32 mouse cellular contexts compared by ENCODE assay signal in the genomic region with DNA sequence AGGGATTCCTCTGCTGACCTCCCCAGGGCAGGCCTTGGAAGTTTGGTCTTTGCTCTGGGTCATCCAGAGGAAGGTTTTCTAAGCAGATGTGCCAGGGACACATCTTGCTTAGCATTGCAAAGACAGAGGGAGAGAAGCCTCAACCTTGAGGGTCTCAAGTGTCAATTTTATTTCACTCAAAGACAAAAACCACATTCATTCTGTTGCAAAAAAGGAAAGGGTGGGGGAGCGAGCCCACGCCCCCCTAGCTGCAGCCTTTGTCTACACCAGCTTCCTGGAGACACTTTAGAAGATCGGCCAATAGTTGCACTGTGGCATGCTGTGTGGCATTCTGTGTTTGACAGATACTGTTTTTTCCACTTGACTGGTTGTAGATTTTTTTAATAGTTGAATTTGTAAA.
A peak's percentile ranks its signal among the peaks of the same experiment; 100 is the strongest.
DNase-seq lines count a peak whose midpoint lies in the region; ATAC-seq and TF ChIP-seq lines count a peak whose summit lies in the region.
"Had no signal": no experiment of that assay in that cellular context is flagged by ENCODE, and none has a peak within 500 bp of the region (broad histone marks: within the 10 kb centered on the region; RNA-seq: fewer than 3 reads in every experiment).

No protein-coding gene starts in this region.

- H3K4me1 ChIP-seq in heart, embryonic 13.5 days, result peaks cover 47% of the 10 kb centered on the region
- H3K4me1 ChIP-seq in E14TG2a.4 (replicated peaks; ENCODE audit: low read depth, low read length), result peaks cover 79% of the 10 kb centered on the region

- no peak overlapping the region for H3K27ac ChIP-seq in heart, embryonic 13.5 days (replicated peaks)
- H3K27ac ChIP-seq: embryonic facial prominence, embryonic 13.5 days; gastrocnemius, adult 2 months; heart, embryonic 10.5 days; kidney, postnatal 0 days; limb, embryonic 13.5 days; liver, embryonic 12.5 days; midbrain, embryonic 13.5 days had no signal

- WGBS in heart, embryonic 13.5 days, result 69% methylated on average over 3 of the region's 3 CpGs

- H3K36me3 ChIP-seq in heart, embryonic 13.5 days, result no peaks in the 10 kb centered on the region
- H3K36me3 ChIP-seq in E14TG2a.4 (ENCODE audit: insufficient read depth, low read length), result no peaks in the 10 kb centered on the region; the same call in 1 of the 2 replicates
- H3K36me3 ChIP-seq: embryonic facial prominence, embryonic 13.5 days; G1E; liver, embryonic 12.5 days; midbrain, embryonic 13.5 days had no signal

- peak overlapping the region; percentile 3; the same call in 1 of the 2 replicates for H3K9ac ChIP-seq in heart, embryonic 13.5 days
- H3K9ac ChIP-seq: embryonic facial prominence, embryonic 13.5 days; limb, embryonic 13.5 days; liver, embryonic 12.5 days; midbrain, embryonic 13.5 days had no signal

- ATAC-seq in heart, embryonic 13.5 days (ENCODE audit: extremely low read depth, insufficient number of reproducible peaks, low FRiP score, low TSS enrichment), result no peak
- ATAC-seq: forebrain, embryonic 16.5 days; hindbrain, embryonic 16.5 days; liver, embryonic 12.5 days; lung, postnatal 0 days; midbrain, embryonic 13.5 days; Patski had no signal

- TF ChIP-seq CTCF in E14TG2a.4 (conservative IDR thresholded peaks at IDR 0.05; ENCODE audit: low read length), result no peak

- no peak overlapping the region for H3K4me2 ChIP-seq in heart, embryonic 13.5 days
- H3K4me2 ChIP-seq: embryonic facial prominence, embryonic 13.5 days; limb, embryonic 13.5 days; liver, embryonic 12.5 days; midbrain, embryonic 13.5 days had no signal

- no peaks in the 10 kb centered on the region for H3K27me3 ChIP-seq in heart, embryonic 13.5 days (replicated peaks)
- no peaks in the 10 kb centered on the region for H3K27me3 ChIP-seq in E14TG2a.4 (ENCODE audit: insufficient read depth, low read length)
- H3K27me3 ChIP-seq: embryonic facial prominence, embryonic 13.5 days; limb, embryonic 13.5 days; liver, embryonic 12.5 days; midbrain, embryonic 13.5 days; Patski had no signal

- H3K4me3 ChIP-seq in heart, embryonic 13.5 days, result no peak overlapping the region
- peak overlapping the region; percentile 8; the same call in 1 of the 2 replicates for H3K4me3 ChIP-seq in E14TG2a.4 (replicated peaks; ENCODE audit: low read length)
- H3K4me3 ChIP-seq: embryonic facial prominence, embryonic 13.5 days; gastrocnemius, adult 2 months; heart, embryonic 10.5 days; limb, embryonic 13.5 days; liver, embryonic 12.5 days; midbrain, embryonic 13.5 days had no signal

- DNase-seq in heart, adult 9 months (ENCODE audit: low spot score in 2 of 2), result no peak
- DNase-seq in retina, embryonic 14.5 days (ENCODE audit: low spot score), result peak; percentile 43
- DNase-seq in retina, postnatal 1 day, result no peak
- DNase-seq in R1 (ENCODE audit: low read depth, low spot score), result peak; percentile 83
- no peak for DNase-seq in adrenal gland, adult 18-20 months (ENCODE audit: low spot score in 2 of 2)
- DNase-seq in urinary bladder, postnatal 4 days (ENCODE audit: low spot score in 2 of 2), result no peak
- DNase-seq: adrenal gland, adult 2 months; adrenal gland, postnatal 36 days; cerebellum, adult 9-10 months; embryo, embryonic 11 days; gastrocnemius, adult 2 months; gastrocnemius, postnatal 36 days; heart, postnatal 36 days; kidney, adult 2 months; kidney, postnatal 4 days; lung, adult 18-20 months; lung, postnatal 4 days; right cerebral cortex, postnatal 25 days; spleen, adult 18-20 months had no signal

- no peaks in the 10 kb centered on the region for H3K9me3 ChIP-seq in heart, embryonic 13.5 days
- H3K9me3 ChIP-seq in E14TG2a.4 (ENCODE audit: low read length), result peaks cover 14% of the 10 kb centered on the region
- H3K9me3 ChIP-seq: embryonic facial prominence, embryonic 13.5 days; G1E; heart, embryonic 10.5 days; limb, embryonic 13.5 days; liver, embryonic 12.5 days; midbrain, embryonic 13.5 days had no signal

Comparison
In these comparisons a context has a peak if more than half of its experiments do, and no peak if none do; other contexts are left out.
1. DNase-seq: peak in retina, embryonic 14.5 days (single experiment) and R1 (single experiment); none in heart, adult 9 months (0 of 2), retina, postnatal 1 day (single experiment), adrenal gland, adult 18-20 months (0 of 2) and urinary bladder, postnatal 4 days (0 of 2).